Mouse (Mus musculus): ENCODE measurements around the gene Plin3.

Plin3 gene

GRCm38 (mm10) chr17:56251136-56251829, 41.4 kb downstream of the Plin3 start:
- DNase-seq (ENCODE audit: low spot score), result peak; percentile 86

DNA sequence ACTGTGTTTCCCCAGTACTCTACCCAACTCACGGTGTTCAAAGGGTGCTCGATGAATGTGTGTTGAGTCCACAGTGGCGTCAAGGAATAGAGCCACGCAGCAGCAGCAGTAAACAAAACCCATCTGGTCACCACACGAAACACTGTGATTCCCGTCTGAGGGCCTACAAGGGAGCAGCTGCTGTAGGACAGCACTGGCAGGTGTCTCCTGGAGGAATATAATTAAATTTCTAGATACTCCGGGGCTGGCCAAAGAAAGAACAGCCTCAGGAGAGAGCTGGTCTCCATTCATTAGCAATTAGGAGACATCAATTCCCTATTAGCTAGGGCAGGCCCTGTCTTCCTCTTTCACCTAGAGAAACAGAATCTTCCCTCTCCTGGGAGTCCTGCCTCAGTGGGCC, 47.1 kb downstream of the Plin3 start:
- no peak for DNase-seq (ENCODE audit: low spot score)

GRCm38 (mm10) chr17:56241541-56242401, 50.9 kb downstream of the Plin3 start:
- peak; percentile 92 for DNase-seq (ENCODE audit: low spot score)

- DNase-seq (ENCODE audit: low spot score), result peak; percentile 51
These were observed 58.7 kb downstream of the Plin3 start for GRCm38 (mm10) chr17:56233818-56234469.

DNA sequence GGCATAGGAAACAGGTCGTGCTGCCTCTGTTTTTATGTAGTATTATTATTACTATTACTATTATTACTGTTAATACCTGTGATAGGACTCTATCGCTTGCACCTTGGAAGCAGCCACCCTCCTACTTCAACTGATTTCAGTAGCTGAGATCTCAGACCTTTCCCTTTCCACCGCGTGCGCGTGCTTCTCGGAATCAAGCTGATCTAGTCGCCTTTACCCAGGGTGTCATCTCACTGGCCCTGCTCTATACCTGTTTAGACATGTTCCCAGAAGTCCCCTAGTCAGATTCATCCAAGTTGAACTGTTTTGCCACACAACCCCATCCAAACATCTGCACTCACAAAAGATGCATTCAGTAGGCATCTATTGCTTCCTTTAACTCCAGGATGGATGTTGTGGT, 59.3 kb downstream of the Plin3 start:
- DNase-seq (ENCODE audit: low spot score), result no peak

DNA sequence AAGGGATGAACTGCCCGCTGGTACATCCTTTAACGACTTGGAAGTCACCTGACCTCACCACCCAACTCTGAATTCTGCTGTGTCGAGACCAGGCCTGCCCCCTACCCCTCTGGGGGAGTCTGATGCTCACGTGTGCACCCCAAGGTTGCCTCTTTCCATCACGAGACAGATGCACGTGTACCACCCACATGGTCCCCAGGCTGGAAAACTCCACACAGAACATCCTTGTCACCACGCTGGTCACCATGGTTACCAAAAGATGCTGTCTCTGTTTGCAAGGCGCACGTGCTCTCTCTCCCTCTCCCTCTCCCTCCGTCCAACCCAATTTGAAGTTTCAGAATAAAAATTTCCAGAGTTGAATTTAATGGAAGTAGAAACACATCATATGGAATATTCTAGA, 62.7 kb downstream of the Plin3 start:
- no peak for DNase-seq (ENCODE audit: low spot score)

Data from adipocyte (in vitro differentiated cells).